Mouse (Mus musculus) testis, adult 2 months (tissue): Measurements from ENCODE around the gene Prkcz.

ENCODE experiments used
- CTCF ChIP-seq: fragments of 200-500 bp; IDR thresholded peaks from 2 replicates; pipeline ENCODE4 v1.5.1; 2012; ENCODE audit warnings: low read depth, mild to moderate bottlenecking, inconsistent platforms, low read length, moderate library complexity; ENCODE audit not compliant: control insufficient read depth, insufficient read depth, insufficient replicate concordance
- POLR2A ChIP-seq: fragments of 200-500 bp; IDR thresholded peaks from 2 replicates; pipeline ENCODE4 v1.6.1; 2012; ENCODE audit warnings: low read depth, mild to moderate bottlenecking, inconsistent platforms, low read length, moderate library complexity; ENCODE audit not compliant: control insufficient read depth

- TF ChIP-seq CTCF: no peak
- no peak for TF ChIP-seq POLR2A
Observed at GRCm38 (mm10) chr4:155305531-155306031, 55.6 kb downstream of the Prkcz start.
